ENCODE assay signal across 16 mouse cellular contexts in the genomic region with DNA sequence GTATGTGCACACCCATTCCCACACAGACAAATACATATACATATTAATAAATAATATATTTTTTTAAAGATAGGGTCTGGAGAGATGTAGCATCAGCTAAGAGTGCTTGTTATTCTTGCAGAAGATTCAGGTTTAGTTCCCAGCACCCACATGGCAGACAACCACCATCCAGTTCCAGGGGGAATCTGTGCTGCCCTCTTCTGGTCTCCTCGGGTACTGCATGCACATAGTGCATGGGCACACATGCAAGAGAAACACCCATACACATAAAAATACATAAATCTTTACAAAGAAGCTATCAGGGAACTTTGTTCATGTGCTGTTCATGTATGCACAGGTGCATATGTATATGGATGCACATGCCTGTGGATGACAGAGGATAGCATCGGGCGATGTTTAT.
A peak's percentile ranks its signal among the peaks of the same experiment; 100 is the strongest.
DNase-seq lines count a peak whose midpoint lies in the region; ATAC-seq and TF ChIP-seq lines count a peak whose summit lies in the region.
"Had no signal": no experiment of that assay in that cellular context is flagged by ENCODE, and none has a peak within 500 bp of the region (broad histone marks: within the 10 kb centered on the region; RNA-seq: fewer than 3 reads in every experiment).

No protein-coding gene starts in this region.

- H3K36me3 ChIP-seq in intestine, postnatal 0 days (ENCODE audit: control insufficient read depth, insufficient read depth) = no peaks in the 10 kb centered on the region
- H3K36me3 ChIP-seq in intestine, embryonic 15.5 days = no peaks in the 10 kb centered on the region
- no peaks in the 10 kb centered on the region for H3K36me3 ChIP-seq in lung, postnatal 0 days (ENCODE audit: insufficient read depth, low read length)
- no peaks in the 10 kb centered on the region for H3K36me3 ChIP-seq in testis, adult 2 months (ENCODE audit: control insufficient read depth, insufficient read depth, low read length)
- H3K36me3 ChIP-seq: kidney, embryonic 15.5 days; midbrain, embryonic 10.5 days had no signal

- H3K4me2 ChIP-seq in intestine, postnatal 0 days (replicated peaks; ENCODE audit: low read depth) = no peak overlapping the region
- no peak overlapping the region for H3K4me2 ChIP-seq in intestine, embryonic 15.5 days (replicated peaks)
- H3K4me2 ChIP-seq in lung, postnatal 0 days (replicated peaks; ENCODE audit: low read depth, low read length) = no peak overlapping the region
- H3K4me2 ChIP-seq: kidney, embryonic 15.5 days had no signal

- no peak for TF ChIP-seq POLR2A in testis, adult 2 months (IDR thresholded peaks at IDR 0.05; ENCODE audit: control insufficient read depth, low read depth, low read length)

- peak; percentile 38 for TF ChIP-seq CTCF in intestine, postnatal 0 days (IDR thresholded peaks at IDR 0.05; ENCODE audit: low read depth)
- TF ChIP-seq CTCF in lung, postnatal 0 days (IDR thresholded peaks at IDR 0.05) = 0 out of 2 replicates have a peak, but pooled peaks have one; percentile 20
- peak; percentile 45 for TF ChIP-seq CTCF in Patski (IDR thresholded peaks at IDR 0.05)
- TF ChIP-seq CTCF in testis, adult 2 months (IDR thresholded peaks at IDR 0.05; ENCODE audit: control insufficient read depth, insufficient read depth, insufficient replicate concordance, low read depth, low read length) = peak; percentile 85; the same call in 1 of the 2 replicates

- no peaks in the 10 kb centered on the region for H3K27me3 ChIP-seq in intestine, postnatal 0 days (replicated peaks; ENCODE audit: control insufficient read depth, insufficient read depth, low read length)
- H3K27me3 ChIP-seq in intestine, embryonic 15.5 days (replicated peaks) = no peaks in the 10 kb centered on the region
- H3K27me3 ChIP-seq in lung, postnatal 0 days (replicated peaks; ENCODE audit: insufficient read depth, low read length) = no peaks in the 10 kb centered on the region
- H3K27me3 ChIP-seq in Patski = no peaks in the 10 kb centered on the region
- H3K27me3 ChIP-seq in testis, adult 2 months (ENCODE audit: control insufficient read depth, insufficient read depth, low read length) = no peaks in the 10 kb centered on the region
- H3K27me3 ChIP-seq: kidney, embryonic 15.5 days had no signal

- no peak overlapping the region for H3K27ac ChIP-seq in intestine, postnatal 0 days (ENCODE audit: low read depth, low read length)
- H3K27ac ChIP-seq in intestine, embryonic 15.5 days = no peak overlapping the region
- H3K27ac ChIP-seq in lung, postnatal 0 days (ENCODE audit: low read length) = no peak overlapping the region
- no peak overlapping the region for H3K27ac ChIP-seq in testis, adult 2 months (ENCODE audit: control insufficient read depth, insufficient read depth, low read depth, low read length)
- H3K27ac ChIP-seq: kidney, embryonic 15.5 days; midbrain, embryonic 10.5 days had no signal

- POLR2A ChIA-PET in Patski (lab: Charles Lee) = no interaction called here

- no peak overlapping the region for H3K9ac ChIP-seq in intestine, postnatal 0 days (ENCODE audit: low read depth, low read length)
- H3K9ac ChIP-seq in intestine, embryonic 15.5 days = no peak overlapping the region
- H3K9ac ChIP-seq in lung, postnatal 0 days (replicated peaks; ENCODE audit: low read depth) = no peak overlapping the region
- H3K9ac ChIP-seq: kidney, embryonic 15.5 days had no signal

- no peak overlapping the region for H3K4me3 ChIP-seq in intestine, postnatal 0 days (ENCODE audit: low read depth, low read length)
- H3K4me3 ChIP-seq in intestine, embryonic 15.5 days (replicated peaks) = no peak overlapping the region
- H3K4me3 ChIP-seq in lung, postnatal 0 days (ENCODE audit: low read depth, low read length) = no peak overlapping the region
- no peak overlapping the region for H3K4me3 ChIP-seq in testis, adult 2 months (ENCODE audit: control insufficient read depth, low read depth, low read length)
- H3K4me3 ChIP-seq: erythroblast, embryonic 14.5 days; kidney, embryonic 15.5 days; midbrain, embryonic 10.5 days had no signal

- H3K4me1 ChIP-seq in intestine, postnatal 0 days (replicated peaks; ENCODE audit: control insufficient read depth, insufficient read depth, low read length) = no peaks in the 10 kb centered on the region
- no peaks in the 10 kb centered on the region for H3K4me1 ChIP-seq in intestine, embryonic 15.5 days (replicated peaks)
- no peaks in the 10 kb centered on the region for H3K4me1 ChIP-seq in lung, postnatal 0 days (ENCODE audit: insufficient read depth, low read depth, low read length)
- no peaks in the 10 kb centered on the region for H3K4me1 ChIP-seq in testis, adult 2 months (ENCODE audit: control insufficient read depth, insufficient read depth, low read length)

- ATAC-seq in intestine, postnatal 0 days = no peak
- no peak for ATAC-seq in intestine, embryonic 15.5 days
- no peak for ATAC-seq in lung, postnatal 0 days
- ATAC-seq in Patski = no peak
- no peak for ATAC-seq in activated CD4-positive, CD25-positive, alpha-beta regulatory T cell, adult 4 months
- ATAC-seq: forebrain, embryonic 16.5 days had no signal

- in situ Hi-C loops in Patski (cut with MboI; ENCODE audit: low pct_unique_long_range_greater_than_20kb) = no loop called here

- no peaks in the 10 kb centered on the region for H3K9me3 ChIP-seq in intestine, postnatal 0 days (ENCODE audit: control insufficient read depth)
- no peaks in the 10 kb centered on the region for H3K9me3 ChIP-seq in intestine, embryonic 15.5 days
- H3K9me3 ChIP-seq in lung, postnatal 0 days (ENCODE audit: low read length) = no peaks in the 10 kb centered on the region
- H3K9me3 ChIP-seq: kidney, embryonic 15.5 days had no signal

- CTCF ChIA-PET in Patski (lab: Charles Lee) = interaction anchor here (1.7 kb wide), 1 partner anchor 9 kb away, joined by 5 read pairs; no protein-coding TSS in a partner anchor

- no peak for TF ChIP-seq EP300 in lung, postnatal 0 days (IDR thresholded peaks at IDR 0.05)

- WGBS in intestine, postnatal 0 days = 98% methylated on average over 3 of the region's 3 CpGs
- 98% methylated on average over 3 of the region's 3 CpGs for WGBS in intestine, embryonic 15.5 days
- 93% methylated on average over 3 of the region's 3 CpGs for WGBS in lung, postnatal 0 days

- no peak for DNase-seq in lung, postnatal 0 days (ENCODE audit: low spot score)
- DNase-seq in lung, postnatal 14 days = no peak
- no peak for DNase-seq in Patski (ENCODE audit: low read depth, low spot score)
- DNase-seq in urinary bladder, adult 2 months (ENCODE audit: low spot score) = no peak
- DNase-seq: cerebellum, adult 9-11 months; heart, postnatal 10 days; lung, postnatal 10 days; right cerebral cortex, adult 18-20 months had no signal

Comparison
In these comparisons a context has a peak if more than half of its experiments do, and no peak if none do; other contexts are left out.
1. CTCF ChIP-seq: peak in every context shown above with its lines; median percentile 85 in testis, adult 2 months; 45 in Patski; 38 in intestine, postnatal 0 days; 20 in lung, postnatal 0 days.